Mouse (Mus musculus) adrenal gland, postnatal 4 days (tissue): ENCODE results near the gene Nmrk1. TPM values are rescaled to one million over a fixed set of nuclear protein-coding genes. Genes with fewer than 3 reads are reported as not detected.
A peak's percentile ranks its signal among the peaks of the same experiment; 100 is the strongest.

Experiments used
- DNase-seq, 2 experiments: peaks; one replicate each; pipeline ENCODE4 v3.0.0; 2021 to 2022; ENCODE audit warnings: low spot score in 2 of 2, mixed read lengths in 2 of 2
- total RNA-seq, 2 experiments: library from RNA; stranded (reverse); gene quantifications; 2 replicates each; pipeline ENCODE4 v1.2.3; 2021

Nmrk1 gene
- total RNA-seq, 2 experiments from 2014 or later: 14.5 to 17.7 TPM

DNA sequence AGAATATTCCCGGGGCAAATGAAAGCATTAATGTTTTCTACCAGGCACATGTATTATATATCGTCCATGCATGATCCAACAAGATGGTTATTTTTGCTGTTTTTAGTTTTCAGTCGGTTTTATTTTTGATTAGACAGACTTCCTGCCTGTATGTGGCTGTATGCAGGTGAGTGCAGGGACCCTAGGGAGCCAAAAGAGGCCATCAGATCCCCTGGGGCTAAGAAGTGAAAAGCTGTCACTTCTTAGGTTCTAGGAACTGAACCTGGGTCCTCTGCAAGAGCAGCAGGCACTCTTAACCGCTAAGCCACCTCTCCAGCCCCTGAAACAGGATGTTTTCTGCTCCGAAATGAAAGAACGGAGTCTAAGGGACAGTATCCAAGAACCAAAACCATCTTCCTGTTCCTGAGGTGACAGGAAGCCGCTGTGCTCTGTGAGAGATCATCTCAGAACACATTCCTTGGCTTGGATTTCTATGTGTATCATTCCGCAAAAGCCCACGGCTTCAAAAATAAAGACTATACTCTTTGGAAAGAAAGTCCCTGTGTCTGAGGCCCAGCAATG lies 16.0 kb upstream of the Nmrk1 start:
- no peak for DNase-seq

DNA sequence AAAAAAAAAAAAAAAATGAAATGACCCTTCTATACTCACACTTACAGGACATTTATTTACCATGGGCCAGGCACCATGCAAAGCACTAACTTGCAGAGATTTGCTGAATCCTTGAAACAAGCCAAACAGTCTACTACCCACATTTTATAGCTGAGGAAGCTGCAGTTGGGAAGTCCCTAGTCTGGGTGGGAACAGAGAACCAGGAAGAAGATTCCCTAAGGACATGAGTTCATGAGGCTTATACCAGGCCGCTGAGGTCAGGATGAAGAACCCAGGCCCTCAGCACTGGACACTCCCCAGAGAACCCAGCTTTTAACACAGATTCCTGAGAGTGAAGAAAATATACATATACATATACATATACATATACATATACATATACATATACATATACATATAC lies 14.2 kb upstream of the Nmrk1 start:
- DNase-seq: no peak

GRCm38 (mm10) chr19:18619060-18619459 lies 12.7 kb upstream of the Nmrk1 start:
- no peak for DNase-seq

DNA sequence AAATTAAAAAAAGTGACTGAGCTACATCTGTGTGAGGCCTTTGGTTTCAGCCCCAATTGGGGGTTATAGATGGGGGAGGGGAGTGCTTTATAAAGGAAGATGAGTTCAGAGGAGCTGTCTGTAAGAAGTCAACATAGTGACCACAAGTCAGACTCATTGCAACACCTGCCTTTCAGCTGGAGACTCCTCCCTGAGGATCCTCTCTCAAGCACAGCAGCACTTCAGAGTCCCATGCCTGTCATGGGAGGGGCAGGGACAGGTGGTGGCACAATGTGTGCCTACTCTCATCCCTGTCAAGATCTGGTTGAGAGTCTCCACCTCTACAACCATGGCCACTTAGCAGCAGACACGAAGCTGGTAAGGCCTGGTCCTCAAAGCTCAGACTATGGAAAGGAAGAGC lies 12.1 kb upstream of the Nmrk1 start:
- no peak for DNase-seq

GRCm38 (mm10) chr19:18623894-18624293 lies 7.9 kb upstream of the Nmrk1 start:
- no peak for DNase-seq

DNA sequence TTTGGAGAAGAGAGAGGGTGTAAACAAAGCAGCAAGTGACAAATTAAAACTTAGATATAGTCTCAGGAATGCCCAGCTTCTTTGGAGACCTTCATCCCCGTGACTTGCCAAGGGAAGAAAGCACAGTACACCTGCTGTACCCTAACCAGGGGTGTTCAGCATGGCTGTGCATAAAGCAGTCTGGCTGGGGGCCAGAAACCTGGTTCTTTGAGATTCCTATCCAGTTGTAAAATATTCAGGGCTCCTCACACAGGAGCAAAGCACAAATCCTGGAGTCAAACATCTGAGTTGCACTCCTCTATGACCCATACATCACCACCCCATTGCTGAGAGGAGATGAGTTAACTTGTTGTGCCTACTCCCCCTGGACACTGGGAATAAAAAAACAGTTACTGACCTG lies 2.2 kb upstream of the Nmrk1 start:
- DNase-seq: no peak

- DNase-seq: no peak
Measured at GRCm38 (mm10) chr19:18630221-18631119, 1.3 kb upstream of the Nmrk1 start.

GRCm38 (mm10) chr19:18631161-18631643 lies 548 bp upstream of the Nmrk1 start:
- DNase-seq: peak; percentile 43

DNA sequence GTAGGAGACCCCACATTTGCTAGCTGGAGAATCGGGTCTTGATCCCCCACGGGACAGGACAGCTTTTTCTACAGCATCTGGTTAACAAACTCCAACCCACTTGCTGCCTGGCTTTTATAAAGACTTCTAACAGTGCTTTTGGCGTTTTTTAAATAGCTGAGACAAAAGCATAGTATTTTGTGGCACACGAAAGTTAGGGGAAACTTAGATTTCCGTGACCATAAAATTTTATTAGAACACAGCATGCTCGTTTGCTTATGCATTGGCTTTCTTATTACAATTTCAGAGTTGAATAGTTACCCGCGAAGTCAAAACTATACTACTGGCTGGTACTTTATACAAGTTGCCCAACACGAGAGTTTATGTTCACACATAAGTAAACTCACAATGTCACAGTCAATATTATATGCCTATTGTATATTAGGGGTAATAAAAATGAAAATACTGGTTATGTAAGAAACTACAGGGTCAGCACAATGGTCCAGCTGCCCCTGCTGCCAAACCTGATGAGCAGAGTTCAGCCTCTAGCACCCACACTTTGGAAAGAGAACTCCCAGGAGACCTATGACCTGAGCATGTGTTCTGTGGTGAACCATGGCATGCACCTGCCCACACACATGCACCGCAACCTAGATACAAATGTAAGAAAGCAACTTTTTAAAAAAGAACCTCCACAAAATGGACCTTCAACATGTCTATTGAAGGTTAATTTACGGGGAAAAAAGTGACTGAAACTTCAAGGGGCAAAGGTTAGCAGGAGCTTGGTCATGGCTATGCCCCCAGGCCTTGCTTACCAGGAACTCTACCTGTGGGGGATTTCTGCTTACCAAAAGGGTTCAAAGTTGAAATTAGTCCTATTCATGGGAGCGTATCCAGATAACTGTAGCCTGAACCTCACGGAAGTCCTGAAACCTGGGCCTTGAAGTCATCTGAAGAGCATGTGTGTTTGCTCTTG lies 758 bp downstream of the Nmrk1 start:
- no peak for DNase-seq

DNA sequence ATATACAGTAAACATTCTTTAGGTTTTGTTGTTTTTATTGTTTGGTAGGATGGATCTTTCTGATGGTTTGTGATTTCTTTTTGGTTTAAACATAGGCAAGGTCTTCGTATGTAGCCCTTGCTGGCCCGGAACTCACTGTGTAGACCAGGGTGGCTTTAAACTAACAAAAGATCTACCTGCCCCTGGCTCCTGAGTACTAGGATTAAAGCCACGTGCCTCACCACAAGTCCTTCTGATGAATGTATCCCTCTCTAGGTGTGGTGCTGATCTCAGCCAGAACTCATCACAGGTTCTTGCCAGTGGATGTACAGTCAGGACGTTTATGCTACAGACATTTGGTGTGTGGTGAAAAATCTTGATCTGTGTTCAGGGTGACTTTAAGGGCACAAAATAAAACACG lies 6.2 kb downstream of the Nmrk1 start:
- no peak for DNase-seq

DNA sequence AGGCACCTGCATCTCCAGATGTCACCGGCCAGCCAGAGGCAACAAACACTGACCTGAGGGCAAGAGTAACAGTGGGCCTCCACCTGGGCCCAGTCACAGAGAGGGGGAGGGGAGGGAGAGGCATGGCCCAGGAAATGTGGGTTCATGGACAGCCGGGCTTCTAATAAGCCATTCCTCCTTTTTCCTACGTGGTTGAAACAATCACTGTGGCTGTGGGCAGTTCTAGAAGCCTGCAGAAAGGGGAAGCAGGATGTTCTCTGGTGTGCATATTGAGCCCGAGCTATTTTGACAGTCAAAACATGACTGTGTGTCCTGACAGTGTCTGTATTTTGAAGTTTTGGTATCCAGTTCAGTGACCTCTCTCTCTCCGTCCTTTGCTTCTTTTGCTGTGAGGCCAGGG lies 7.2 kb downstream of the Nmrk1 start:
- DNase-seq: no peak

DNA sequence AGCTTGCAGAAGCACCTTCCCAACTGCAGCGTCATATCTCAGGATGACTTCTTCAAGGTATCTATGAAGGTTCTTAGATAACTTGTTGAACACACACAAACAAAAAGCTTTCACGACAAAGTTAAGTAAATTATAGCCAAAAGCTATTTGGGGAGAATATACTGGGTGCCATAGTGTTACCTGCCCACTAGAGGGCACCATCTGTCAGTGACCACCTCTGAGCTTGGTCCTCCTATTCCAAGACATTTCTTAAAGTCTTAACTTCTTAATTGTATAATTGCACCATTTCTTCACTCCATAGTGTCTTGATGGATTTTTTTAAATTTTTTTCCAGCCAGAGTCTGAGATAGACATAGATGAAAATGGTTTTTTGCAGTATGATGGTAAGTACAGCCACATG lies 7.8 kb downstream of the Nmrk1 start:
- no peak for DNase-seq

GRCm38 (mm10) chr19:18641001-18641400 lies 9.3 kb downstream of the Nmrk1 start:
- DNase-seq: no peak

DNA sequence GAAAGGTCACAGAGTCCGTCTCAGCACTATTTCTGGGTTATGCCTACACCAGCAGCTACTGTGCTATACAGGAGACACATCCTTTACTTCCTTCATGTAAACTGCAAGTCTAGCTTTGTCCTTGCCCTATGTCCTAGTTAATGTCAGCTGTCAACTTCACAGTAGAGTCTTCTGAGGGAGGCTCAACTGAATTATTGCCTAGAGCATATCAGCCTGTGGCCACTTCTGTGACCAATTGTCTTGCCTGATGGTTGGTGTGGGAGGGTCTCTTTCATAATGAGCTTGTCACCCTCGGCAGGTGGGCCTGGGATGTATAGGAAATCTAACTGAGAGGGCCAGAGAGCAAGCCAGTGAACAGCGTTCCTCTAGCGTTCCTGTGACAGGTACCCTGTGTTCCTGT lies 11.7 kb downstream of the Nmrk1 start:
- no peak for DNase-seq

- DNase-seq: no peak
Measured at GRCm38 (mm10) chr19:18644084-18644483, 12.3 kb downstream of the Nmrk1 start.

- DNase-seq: no peak
Measured at GRCm38 (mm10) chr19:18646397-18646796, 14.6 kb downstream of the Nmrk1 start.

DNA sequence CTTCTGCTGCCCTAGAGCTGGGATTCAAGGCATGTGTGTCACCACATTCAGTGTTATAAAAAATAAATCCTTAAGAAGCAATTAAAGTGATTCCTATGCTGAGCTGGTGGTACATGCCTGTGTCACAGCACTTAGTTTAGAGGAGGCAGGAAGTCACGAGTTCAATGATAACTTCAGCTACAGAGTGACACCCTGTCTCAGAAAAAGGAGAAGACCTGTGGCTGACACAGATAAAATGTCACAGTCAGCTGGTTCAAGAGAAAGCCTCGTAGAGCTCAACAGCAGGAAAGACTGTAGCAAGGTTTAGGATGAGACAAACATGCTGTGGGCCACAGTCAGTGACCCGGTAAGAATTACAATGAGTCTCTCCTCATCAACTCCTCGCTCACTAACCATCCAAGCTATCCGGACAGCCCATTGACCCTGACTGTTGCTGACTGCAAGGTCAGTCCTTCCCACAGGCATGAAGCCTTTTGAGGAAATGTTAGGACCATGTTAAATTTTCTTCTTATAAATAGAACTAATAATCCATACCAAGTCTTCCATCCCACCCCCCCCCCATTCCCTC lies 15.2 kb downstream of the Nmrk1 start:
- no peak for DNase-seq

- DNase-seq: no peak
Measured at GRCm38 (mm10) chr19:18647775-18648557, 16.2 kb downstream of the Nmrk1 start.

DNA sequence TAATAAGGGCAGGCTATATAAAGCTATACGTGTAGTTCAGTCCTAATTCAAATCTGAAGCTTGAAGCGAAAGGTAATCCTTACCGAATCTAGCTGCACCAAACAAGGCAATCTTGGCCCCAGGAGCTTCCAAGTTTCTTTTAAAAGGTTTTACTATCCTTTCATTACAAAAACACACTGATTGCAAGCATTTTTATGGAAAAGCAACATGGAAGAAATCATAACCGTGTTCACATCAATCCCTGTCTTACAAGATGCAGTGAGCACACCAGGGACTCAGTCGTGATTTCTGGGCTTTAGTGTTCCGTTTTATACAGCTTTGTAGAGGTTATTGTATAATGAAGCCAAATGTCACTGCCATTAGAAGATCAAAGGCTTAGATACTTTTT lies 16.8 kb downstream of the Nmrk1 start:
- DNase-seq: no peak

DNA sequence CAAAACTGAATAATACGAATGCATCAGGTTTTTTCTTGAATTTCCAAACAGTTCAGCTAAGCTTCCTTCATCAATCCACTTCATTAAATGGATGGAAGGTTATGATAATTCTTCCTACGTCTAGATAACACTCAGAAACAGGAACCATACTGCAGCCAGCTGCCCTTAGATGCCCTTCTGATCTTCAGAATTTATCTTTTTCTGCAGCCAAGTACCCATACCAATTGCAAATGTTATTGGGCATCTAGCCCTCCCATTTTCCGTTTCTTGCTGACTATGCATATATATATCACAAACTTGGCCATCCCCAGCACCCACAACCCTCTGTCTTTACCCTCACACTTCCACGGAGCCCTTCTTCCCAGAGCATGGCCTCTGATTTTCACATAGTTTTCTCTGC lies 18.2 kb downstream of the Nmrk1 start:
- no peak for DNase-seq
